Mouse (Mus musculus) neural tube, embryonic 12.5 days (tissue): ENCODE data around the gene Ccl26. TPM values are rescaled to one million over a fixed set of nuclear protein-coding genes. Genes with fewer than 3 reads are reported as not detected.

Source experiments
- polyA plus RNA-seq: library from polyadenylated mRNA; unstranded; fragments of >200 nt; fragmentation: Nextera tagmentation; extraction: Ambion mirVana; gene quantifications from 2 replicates; pipeline ENCODE4 v1.2.1, GENCODE M21; 2016

The Ccl26 gene
- polyA plus RNA-seq, 1 experiment from 2014 or later: not detected

Other genes starting within 250 kb of the Ccl26 start
- gene Fkbp6, start 213.5 kb downstream of the Ccl26 start, polyA plus RNA-seq: 0.32 TPM in 1 of 2 replicates, not detected in the other
- gene Trim50, start 210.3 kb downstream of the Ccl26 start, polyA plus RNA-seq: not detected in 2 replicates
- gene Nsun5, start 193.6 kb downstream of the Ccl26 start, polyA plus RNA-seq: 34.5 and 36.3 TPM in 2 replicates
- 16.5 and 17.0 TPM in 2 replicates for gene Pom121, start 169.0 kb downstream of the Ccl26 start, polyA plus RNA-seq
- gene Hip1, start 18.4 kb downstream of the Ccl26 start, polyA plus RNA-seq: 60.0 and 62.4 TPM in 2 replicates
- gene Ccl24, start 9.5 kb upstream of the Ccl26 start, polyA plus RNA-seq: 1.4 and 1.6 TPM in 2 replicates
- gene Rhbdd2, start 69.0 kb upstream of the Ccl26 start, polyA plus RNA-seq: 64.7 and 71.4 TPM in 2 replicates
- 112 and 113 TPM in 2 replicates for gene Por, start 106.5 kb upstream of the Ccl26 start, polyA plus RNA-seq
- 73.5 and 74.7 TPM in 2 replicates for gene Tmem120a, start 180.9 kb upstream of the Ccl26 start, polyA plus RNA-seq
- gene Styxl1, start 214.8 kb upstream of the Ccl26 start, polyA plus RNA-seq: 0.30 TPM in 1 of 2 replicates, not detected in the other
- gene Mdh2, start 214.9 kb upstream of the Ccl26 start, polyA plus RNA-seq: 606 and 613 TPM in 2 replicates
- gene Srrm3, start 243.3 kb upstream of the Ccl26 start, polyA plus RNA-seq: 71.4 and 77.2 TPM in 2 replicates